Mouse (Mus musculus) effector memory CD4-positive, alpha-beta T cell, adult 5 months (primary cell): Measurements from ENCODE around the gene Ap5m1. TPM values are rescaled to one million over a fixed set of nuclear protein-coding genes. Genes with fewer than 3 reads are reported as not detected.

Experiments
- polyA plus RNA-seq: library from polyadenylated mRNA; unstranded; fragments of 100-300 nt; shearing (Covaris generic); gene quantifications from one replicate; pipeline ENCODE4 v1.2.1, GENCODE M21; 2017

The Ap5m1 gene
- polyA plus RNA-seq: 32.8 TPM

GRCm38 (mm10) chr14:49065529-49066273, at the start of gene Ap5m1:
Ap5m1 (plus strand) TSS chr14:49066097.

GRCm38 (mm10) chr14:49066274-49066823, 452 bp downstream of the Ap5m1 start, which contains the start of gene Exoc5:
Exoc5 (minus strand) TSS chr14:49066653.

Other genes with a start within 250 kb of the Ap5m1 start
- gene Exoc5, start 556 bp downstream of the Ap5m1 start, polyA plus RNA-seq: 79.9 TPM
- 55.7 TPM for gene Naa30, start 106.1 kb downstream of the Ap5m1 start, polyA plus RNA-seq
- 0.34 TPM for gene ccdc198, start 179.4 kb downstream of the Ap5m1 start, polyA plus RNA-seq